ENCODE assay signal across 12 mouse cellular contexts in genomic region chr4:105427581-105427980, GRCm38 (mm10).
"Had no signal": no experiment of that assay in that cellular context is flagged by ENCODE, and none has a peak within 500 bp of the region (broad histone marks: within the 10 kb centered on the region; RNA-seq: fewer than 3 reads in every experiment).

No protein-coding gene starts in this region.

- H3K9me3 ChIP-seq: liver, embryonic 15.5 days; midbrain, embryonic 13.5 days; stomach, embryonic 15.5 days had no signal

- ATAC-seq: lung, postnatal 0 days; midbrain, embryonic 13.5 days had no signal

- H3K27me3 ChIP-seq: liver, embryonic 15.5 days; midbrain, embryonic 13.5 days; stomach, embryonic 15.5 days had no signal

- H3K4me1 ChIP-seq: liver, embryonic 15.5 days; midbrain, embryonic 13.5 days; stomach, embryonic 15.5 days had no signal

- H3K4me2 ChIP-seq: liver, embryonic 11.5 days; liver, embryonic 15.5 days; midbrain, embryonic 13.5 days; stomach, embryonic 15.5 days had no signal

- DNase-seq: kidney, postnatal 4 days; lung, adult 2 months; lung, postnatal 36 days; right cerebral cortex, postnatal 14 days; thymus, adult 2 months; thymus, postnatal 25 days had no signal

- H3K9ac ChIP-seq: liver, embryonic 15.5 days; midbrain, embryonic 13.5 days; stomach, embryonic 15.5 days had no signal

- H3K36me3 ChIP-seq: liver, embryonic 15.5 days; midbrain, embryonic 13.5 days; stomach, embryonic 15.5 days had no signal

- H3K27ac ChIP-seq: layer of hippocampus, adult 2 months; liver, embryonic 15.5 days; midbrain, embryonic 13.5 days; stomach, embryonic 15.5 days had no signal

- H3K4me3 ChIP-seq: layer of hippocampus, adult 2 months; liver, embryonic 15.5 days; midbrain, embryonic 13.5 days; stomach, embryonic 15.5 days had no signal
